Mouse (Mus musculus) stomach, postnatal 0 days (tissue): ENCODE results near the gene Tcf20. TPM values are rescaled to one million over a fixed set of nuclear protein-coding genes. Genes with fewer than 3 reads are reported as not detected.
"Not testable (repeated sequence)": the region's sequence is repeated elsewhere in the genome, so short reads cannot be mapped to it uniquely, and the experiment has no call there.

ENCODE experiments used
- ATAC-seq: fragments of 200-750 bp; cut with Nextera tagmentation; 2 replicates; pipeline ENCODE4 v1.8.0; 2017; ENCODE audit not compliant: low FRiP score, low TSS enrichment
- DNase-seq: peaks from one replicate; pipeline ENCODE4 v3.0.0-alpha.2; 2016; ENCODE audit warnings: low spot score
- H3K27ac ChIP-seq: fragments of 300-500 bp; sonication (generic); replicated peaks from 2 replicates; pipeline ENCODE4 v1.5.1; 2014; ENCODE audit warnings: mild to moderate bottlenecking, control low read depth
- H3K27me3 ChIP-seq: fragments of 300-500 bp; sonication (generic); 2 replicates; pipeline ENCODE4 v1.6.1; 2014; ENCODE audit warnings: low read length; ENCODE audit not compliant: control insufficient read depth, insufficient read depth
- H3K36me3 ChIP-seq: fragments of 300-500 bp; sonication (generic); 2 replicates; pipeline ENCODE4 v1.6.1; 2014; ENCODE audit warnings: low read length, mixed read lengths; ENCODE audit not compliant: control insufficient read depth, insufficient read depth
- H3K4me1 ChIP-seq: fragments of 300-500 bp; sonication (generic); replicated peaks from 2 replicates; pipeline ENCODE4 v1.6.1; 2014; ENCODE audit warnings: antibody characterized with exemption; ENCODE audit not compliant: control insufficient read depth, insufficient read depth
- H3K4me2 ChIP-seq: fragments of 300-500 bp; sonication (generic); replicated peaks from 2 replicates; pipeline ENCODE4 v1.6.1; 2014; ENCODE audit warnings: low read depth, mild to moderate bottlenecking, control low read depth, moderate library complexity
- H3K4me3 ChIP-seq: fragments of 300-500 bp; sonication (generic); 2 replicates; pipeline ENCODE4 v1.5.1; 2014; ENCODE audit warnings: low read depth, low read length, control low read depth
- H3K9ac ChIP-seq: fragments of 300-500 bp; sonication (generic); 2 replicates; pipeline ENCODE4 v1.6.1; 2014; ENCODE audit warnings: mild to moderate bottlenecking, low read length, control low read depth, mixed read lengths
- H3K9me3 ChIP-seq: fragments of 300-500 bp; sonication (generic); 2 replicates; pipeline ENCODE4 v1.6.1; 2016; ENCODE audit warnings: low read length; ENCODE audit not compliant: control insufficient read depth
- CTCF ChIP-seq: IDR thresholded peaks from 2 replicates; pipeline ENCODE4 v1.5.1; 2016; ENCODE audit warnings: antibody characterized with exemption, low read depth, mild to moderate bottlenecking, moderate library complexity
- EP300 ChIP-seq: optimal IDR thresholded peaks from 2 replicates; pipeline ENCODE3; 2016; ENCODE audit warnings: antibody characterized with exemption
- WGBS: fragments of 180-500 bp; shearing (Covaris S2); extraction: QIAGEN DNeasy Blood & Tissue Kit; methylation state at CpG from one replicate; pipeline ENCODE4 v1.1.7; 2014; 5-methylcytosine and 5-hydroxymethylcytosine counted together
- polyA plus RNA-seq: library from polyadenylated mRNA; unstranded; fragments of >200 nt; fragmentation: Nextera tagmentation; extraction: Ambion mirVana; gene quantifications from 2 replicates; pipeline ENCODE4 v1.2.1, GENCODE M21; 2015

Tcf20 gene
- polyA plus RNA-seq, 1 experiment from 2014 or later, result 3.6 TPM

GRCm38 (mm10) chr15:82890470-82890869, 97.2 kb downstream of the Tcf20 start:
- H3K4me1 ChIP-seq, result no peaks in the 10 kb centered on the region
- H3K36me3 ChIP-seq, result no peaks in the 10 kb centered on the region
- ATAC-seq (no peak), DNase-seq (no peak)
- H3K27me3 ChIP-seq, result no peaks in the 10 kb centered on the region
- H3K27ac ChIP-seq, result no peak overlapping the region
- H3K4me2 ChIP-seq, result no peak overlapping the region
- TF ChIP-seq CTCF (no peak), EP300 (no peak)
- no peak overlapping the region for H3K4me3 ChIP-seq
- no peak overlapping the region for H3K9ac ChIP-seq
- H3K9me3 ChIP-seq, result no peaks in the 10 kb centered on the region

- H3K4me2 ChIP-seq, result no peak overlapping the region
- H3K4me1 ChIP-seq, result no peaks in the 10 kb centered on the region
- no peaks in the 10 kb centered on the region for H3K9me3 ChIP-seq
- no peak overlapping the region for H3K27ac ChIP-seq
- ATAC-seq, result no peak
- DNase-seq, result no peak
- 28% methylated on average over 1 of the region's 1 CpGs for WGBS
- H3K27me3 ChIP-seq, result no peaks in the 10 kb centered on the region
- no peak overlapping the region for H3K4me3 ChIP-seq
- no peaks in the 10 kb centered on the region for H3K36me3 ChIP-seq
- H3K9ac ChIP-seq, result no peak overlapping the region
- no peak for TF ChIP-seq EP300
- TF ChIP-seq CTCF, result no peak
Observed at GRCm38 (mm10) chr15:82889426-82889825, 98.2 kb downstream of the Tcf20 start.

- WGBS, result 76% methylated on average over 2 of the region's 2 CpGs
- TF ChIP-seq EP300, result no peak
- no peak for TF ChIP-seq CTCF
- Histone ChIP-seq H3K4me3 (no peak overlapping the region), H3K4me1 (no peaks in the 10 kb centered on the region), H3K27me3 (no peaks in the 10 kb centered on the region), H3K27ac (no peak overlapping the region), H3K9ac (no peak overlapping the region), H3K9me3 (no peaks in the 10 kb centered on the region), H3K36me3 (no peaks in the 10 kb centered on the region), H3K4me2 (no peak overlapping the region)
- ATAC-seq (no peak), DNase-seq (no peak)
Observed at GRCm38 (mm10) chr15:82888466-82888865, 99.2 kb downstream of the Tcf20 start.

- TF ChIP-seq EP300, result no peak
- TF ChIP-seq CTCF, result no peak
- no peak for DNase-seq
- H3K27ac ChIP-seq, result no peak overlapping the region
- no peaks in the 10 kb centered on the region for H3K4me1 ChIP-seq
- H3K27me3 ChIP-seq, result no peaks in the 10 kb centered on the region
- no peak for ATAC-seq
- H3K4me3 ChIP-seq, result no peak overlapping the region
- H3K4me2 ChIP-seq, result no peak overlapping the region
- no peaks in the 10 kb centered on the region for H3K36me3 ChIP-seq
- H3K9ac ChIP-seq, result no peak overlapping the region
- H3K9me3 ChIP-seq, result no peaks in the 10 kb centered on the region
Observed at GRCm38 (mm10) chr15:82877309-82877708, 110.4 kb downstream of the Tcf20 start.

- no peak overlapping the region for H3K4me3 ChIP-seq
Observed at GRCm38 (mm10) chr15:82876863-82877262, 110.8 kb downstream of the Tcf20 start.

GRCm38 (mm10) chr15:82872037-82872436, 115.6 kb downstream of the Tcf20 start:
- TF ChIP-seq EP300 (no peak), CTCF (no peak)
- 84% methylated on average over 1 of the region's 1 CpGs for WGBS

More at GRCm38 (mm10) chr15:82876863-82877262, 110.8 kb downstream of the Tcf20 start:
- TF ChIP-seq EP300 (no peak), CTCF (no peak)
- DNase-seq (no peak), ATAC-seq (no peak)
- H3K36me3 ChIP-seq, result no peaks in the 10 kb centered on the region
- H3K27me3 ChIP-seq, result no peaks in the 10 kb centered on the region
- H3K9ac ChIP-seq, result no peak overlapping the region
- 72% methylated on average over 2 of the region's 2 CpGs for WGBS
- no peak overlapping the region for H3K27ac ChIP-seq
- H3K9me3 ChIP-seq, result no peaks in the 10 kb centered on the region
- H3K4me1 ChIP-seq, result no peaks in the 10 kb centered on the region
- H3K4me2 ChIP-seq, result no peak overlapping the region

GRCm38 (mm10) chr15:82866286-82866685, 121.4 kb downstream of the Tcf20 start:
- H3K36me3 ChIP-seq, H3K4me2 ChIP-seq, H3K27me3 ChIP-seq, H3K27ac ChIP-seq, H3K4me1 ChIP-seq, H3K9me3 ChIP-seq, H3K4me3 ChIP-seq, DNase-seq, ATAC-seq, H3K9ac ChIP-seq: not testable (repeated sequence)
- 97% methylated on average over 3 of the region's 3 CpGs for WGBS

More at GRCm38 (mm10) chr15:82872037-82872436, 115.6 kb downstream of the Tcf20 start:
- DNase-seq (no peak), ATAC-seq (no peak)
- no peaks in the 10 kb centered on the region for H3K4me1 ChIP-seq
- no peak overlapping the region for H3K4me3 ChIP-seq
- no peak overlapping the region for H3K4me2 ChIP-seq
- no peak overlapping the region for H3K9ac ChIP-seq
- H3K27ac ChIP-seq, result no peak overlapping the region
- H3K27me3 ChIP-seq, result no peaks in the 10 kb centered on the region
- no peaks in the 10 kb centered on the region for H3K36me3 ChIP-seq
- H3K9me3 ChIP-seq, result no peaks in the 10 kb centered on the region
